Mouse (Mus musculus): ENCODE measurements at regions not wholly inside any gene's neighbourhood (a gene's known extent, or its start where the extent isn't known, plus 50 kb on each side); places are given as distances from the start of the nearest gene placed in this dataset.

DNA sequence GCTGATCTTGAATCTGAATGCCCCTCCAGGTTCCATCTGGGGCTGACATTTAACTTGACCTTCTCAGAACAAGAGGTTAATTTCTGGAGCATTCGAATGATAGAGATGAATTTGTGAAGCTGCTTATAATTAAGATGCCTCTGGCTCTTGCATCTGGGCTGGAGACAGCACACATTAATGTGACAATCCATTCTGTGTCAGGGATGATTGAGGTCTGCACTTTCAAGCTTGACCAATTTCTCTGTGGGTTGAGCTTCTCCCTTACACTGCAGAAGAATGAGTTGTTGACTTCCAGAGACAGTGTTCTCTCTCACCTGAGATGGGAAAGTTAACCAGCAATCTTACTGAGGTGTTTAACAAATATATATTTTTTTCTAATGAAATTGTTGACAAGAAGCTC, 541.8 kb downstream of the Edem1 start:
- Histone ChIP-seq H3K79me2 (replicated peaks; ENCODE audit: control insufficient read depth, extremely low read depth, insufficient read depth, poor library complexity, severe bottlenecking) (no peaks in the 10 kb centered on the region), H3K4me2 (ENCODE audit: insufficient read depth, low read depth, poor library complexity, severe bottlenecking) (no peak overlapping the region), H3K27me3 (replicated peaks) (no peaks in the 10 kb centered on the region), H3K27ac (ENCODE audit: insufficient read depth, low read depth) (no peak overlapping the region), H3K36me3 (replicated peaks in 1 of 2; ENCODE audit: control insufficient read depth in 1 of 2, insufficient read depth in 1 of 2, low read length in 1 of 2) (no peaks in the 10 kb centered on the region), H3K9me3 (replicated peaks; ENCODE audit: low read length) (no peaks in the 10 kb centered on the region), H3K4me3 (replicated peaks in 1 of 3; ENCODE audit: low read depth in 2 of 3, low read length in 2 of 3, poor library complexity in 1 of 3) (no peak overlapping the region), H3K9ac (ENCODE audit: insufficient read depth, low read depth) (no peak overlapping the region), H3K4me1 (ENCODE audit: control insufficient read depth in 1 of 2, insufficient read depth in 2 of 2) (no peaks in the 10 kb centered on the region)
- dilution Hi-C loops (cut with MboI; ENCODE audit: extremely low pct_ligation_motif_present, extremely low pct_unique_long_range_greater_than_20kb, low sequenced_read_pairs) = no loop called here
- TF ChIP-seq POLR2AphosphoS2 (IDR thresholded peaks at IDR 0.05; ENCODE audit: low read depth, low read length) (no peak), ZNF384 (IDR thresholded peaks at IDR 0.05; ENCODE audit: low read depth, low read length) (no peak), NRF1 (IDR thresholded peaks at IDR 0.05; ENCODE audit: low read depth, low read length) (no peak), BHLHE40 (IDR thresholded peaks at IDR 0.05; ENCODE audit: low read depth, low read length) (no peak), NELFE (IDR thresholded peaks at IDR 0.05; ENCODE audit: low read depth, low read length) (no peak), TCF12 (IDR thresholded peaks at IDR 0.05; ENCODE audit: low read depth, low read length) (no peak), MEF2A (IDR thresholded peaks at IDR 0.05; ENCODE audit: borderline replicate concordance, low read depth, low read length) (no peak), ZKSCAN1 (IDR thresholded peaks at IDR 0.05; ENCODE audit: borderline replicate concordance, low read depth, low read length) (no peak)
- in situ Hi-C loops (cut with MboI; ENCODE audit: low pct_ligation_motif_present, low pct_unique_long_range_greater_than_20kb, low sequenced_read_pairs) = no loop called here
- no peak for DNase-seq (ENCODE audit: extremely low read depth)

DNA sequence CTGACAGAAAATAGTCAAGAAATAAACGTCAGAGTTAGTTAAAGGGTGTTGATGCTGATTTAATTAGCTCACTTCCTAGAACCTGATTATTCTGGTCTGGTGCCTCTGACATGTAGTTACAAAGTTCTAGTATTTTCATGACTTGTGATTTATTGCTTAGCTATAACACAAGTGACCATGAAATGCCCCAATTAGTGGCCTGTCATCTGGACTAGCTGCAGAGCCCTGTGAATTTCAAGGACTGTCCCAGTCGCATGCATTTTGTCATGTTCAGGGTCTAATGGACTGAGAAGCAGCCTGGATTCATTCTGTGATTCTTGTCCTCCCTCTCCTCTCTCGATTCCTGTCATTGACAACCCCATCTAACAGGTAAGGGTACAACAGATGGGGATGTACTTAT, 543.5 kb downstream of the Edem1 start:
- Histone ChIP-seq H3K4me2 (ENCODE audit: insufficient read depth, low read depth, poor library complexity, severe bottlenecking) (no peak overlapping the region), H3K27ac (ENCODE audit: insufficient read depth, low read depth) (no peak overlapping the region), H3K4me1 (ENCODE audit: control insufficient read depth in 1 of 2, insufficient read depth in 2 of 2) (no peaks in the 10 kb centered on the region), H3K36me3 (replicated peaks in 1 of 2; ENCODE audit: control insufficient read depth in 1 of 2, insufficient read depth in 1 of 2, low read length in 1 of 2) (no peaks in the 10 kb centered on the region), H3K9me3 (replicated peaks; ENCODE audit: low read length) (no peaks in the 10 kb centered on the region), H3K79me2 (replicated peaks; ENCODE audit: control insufficient read depth, extremely low read depth, insufficient read depth, poor library complexity, severe bottlenecking) (no peaks in the 10 kb centered on the region), H3K4me3 (replicated peaks in 1 of 3; ENCODE audit: low read depth in 2 of 3, low read length in 2 of 3, poor library complexity in 1 of 3) (no peak overlapping the region), H3K27me3 (replicated peaks) (no peaks in the 10 kb centered on the region), H3K9ac (ENCODE audit: insufficient read depth, low read depth) (no peak overlapping the region)
- dilution Hi-C loops (cut with MboI; ENCODE audit: extremely low pct_ligation_motif_present, extremely low pct_unique_long_range_greater_than_20kb, low sequenced_read_pairs) = no loop called here
- TF ChIP-seq TBP (conservative IDR thresholded peaks at IDR 0.05; ENCODE audit: low read depth, low read length) = no peak
- no peak for TF ChIP-seq USF1 (IDR thresholded peaks at IDR 0.05; ENCODE audit: low read depth, low read length)
- TF ChIP-seq GABPA (IDR thresholded peaks at IDR 0.05; ENCODE audit: insufficient replicate concordance, low read depth, low read length) = no peak
- no peak for TF ChIP-seq ETS1 (conservative IDR thresholded peaks at IDR 0.05; ENCODE audit: low read depth, low read length)
- TF ChIP-seq MAFK (IDR thresholded peaks at IDR 0.05; ENCODE audit: insufficient replicate concordance, low read length) = no peak
- no peak for TF ChIP-seq ZNF384 (IDR thresholded peaks at IDR 0.05; ENCODE audit: low read depth, low read length)
- no peak for TF ChIP-seq MYC (IDR thresholded peaks at IDR 0.05; ENCODE audit: low read depth, low read length)
- TF ChIP-seq NELFE (IDR thresholded peaks at IDR 0.05; ENCODE audit: low read depth, low read length) = no peak
- no peak for TF ChIP-seq CHD1 (IDR thresholded peaks at IDR 0.05; ENCODE audit: low read depth, low read length)
- no peak for TF ChIP-seq MXI1 (IDR thresholded peaks at IDR 0.05; ENCODE audit: low read depth, low read length)
- no peak for TF ChIP-seq SIN3A (IDR thresholded peaks at IDR 0.05; ENCODE audit: low read length)
- no peak for DNase-seq (ENCODE audit: extremely low read depth)
- in situ Hi-C loops (cut with MboI; ENCODE audit: low pct_ligation_motif_present, low pct_unique_long_range_greater_than_20kb, low sequenced_read_pairs) = no loop called here
